ENCODE assay signal across 16 mouse cellular contexts in the genomic region with DNA sequence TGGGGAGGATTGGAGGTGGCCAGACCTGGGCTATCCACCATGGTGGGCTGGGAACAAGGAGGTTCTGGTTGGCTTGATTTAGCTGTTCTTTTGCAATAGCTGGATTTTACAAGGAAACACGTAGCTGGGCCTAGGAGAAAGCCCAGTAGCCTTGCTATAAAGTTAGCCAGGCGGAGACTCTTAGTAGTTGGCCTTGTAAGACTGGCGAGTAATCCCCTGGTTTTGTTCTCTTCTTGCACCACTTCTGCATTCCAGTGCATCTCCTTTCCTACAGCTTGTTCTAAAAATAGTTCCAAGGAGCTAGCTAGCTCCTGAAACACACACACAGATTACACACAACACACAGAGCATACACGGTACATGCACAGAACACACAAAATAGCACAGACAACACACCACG. TPM values are rescaled to one million over a fixed set of nuclear protein-coding genes. Genes with fewer than 3 reads are reported as not detected.
DNase-seq lines count a peak whose midpoint lies in the region; ATAC-seq and TF ChIP-seq lines count a peak whose summit lies in the region.
"Had no signal": no experiment of that assay in that cellular context is flagged by ENCODE, and none has a peak within 500 bp of the region (broad histone marks: within the 10 kb centered on the region; RNA-seq: fewer than 3 reads in every experiment).

No protein-coding gene starts in this region.

- no peak overlapping the region for H3K4me3 ChIP-seq in heart, embryonic 11.5 days (ENCODE audit: low read depth, low read length)
- no peak overlapping the region for H3K4me3 ChIP-seq in lung, postnatal 0 days (ENCODE audit: low read depth, low read length)
- H3K4me3 ChIP-seq in embryonic fibroblast, embryonic 13.5 days (ENCODE audit: insufficient read depth, low read length): no peak overlapping the region
- no peak overlapping the region for H3K4me3 ChIP-seq in stomach, postnatal 0 days (ENCODE audit: low read depth, low read length)
- H3K4me3 ChIP-seq: limb, embryonic 13.5 days; midbrain, embryonic 13.5 days; neural tube, embryonic 13.5 days had no signal

- no peak for ATAC-seq in heart, embryonic 11.5 days (replicated peaks; ENCODE audit: insufficient number of reproducible peaks, low FRiP score, low TSS enrichment)
- ATAC-seq in lung, postnatal 0 days: no peak
- ATAC-seq in stomach, postnatal 0 days (ENCODE audit: low FRiP score, low TSS enrichment): no peak
- ATAC-seq: forebrain, embryonic 14.5 days; liver, postnatal 0 days; midbrain, embryonic 13.5 days had no signal

- 53% methylated on average over 5 of the region's 5 CpGs for WGBS in heart, embryonic 11.5 days (ENCODE audit: insufficient replicate concordance)
- WGBS in lung, postnatal 0 days: 60% methylated on average over 5 of the region's 5 CpGs
- WGBS in stomach, postnatal 0 days: 60% methylated on average over 5 of the region's 5 CpGs

- H3K36me3 ChIP-seq in heart, embryonic 11.5 days (ENCODE audit: control insufficient read depth, insufficient read depth, low read length): peaks cover 9% of the 10 kb centered on the region
- H3K36me3 ChIP-seq in lung, postnatal 0 days (ENCODE audit: insufficient read depth, low read length): peaks cover 19% of the 10 kb centered on the region; the same call in 1 of the 2 replicates
- H3K36me3 ChIP-seq in stomach, postnatal 0 days (ENCODE audit: control insufficient read depth, insufficient read depth, low read length): peaks cover 10% of the 10 kb centered on the region
- H3K36me3 ChIP-seq: midbrain, embryonic 13.5 days; neural tube, embryonic 13.5 days had no signal

- H3K9me3 ChIP-seq in heart, embryonic 11.5 days (replicated peaks; ENCODE audit: control insufficient read depth, low read length): no peaks in the 10 kb centered on the region
- no peaks in the 10 kb centered on the region for H3K9me3 ChIP-seq in lung, postnatal 0 days (ENCODE audit: low read length)
- H3K9me3 ChIP-seq in stomach, postnatal 0 days (ENCODE audit: control insufficient read depth, low read length): no peaks in the 10 kb centered on the region
- H3K9me3 ChIP-seq: limb, embryonic 13.5 days; midbrain, embryonic 13.5 days; neural tube, embryonic 13.5 days had no signal

- peak overlapping the region; percentile 88 for H3K27ac ChIP-seq in heart, embryonic 11.5 days (ENCODE audit: low read depth, low read length)
- H3K27ac ChIP-seq in lung, postnatal 0 days (ENCODE audit: low read length): 0 out of 2 replicates have a peak overlapping the region, but pooled peaks have one; percentile 1
- peak overlapping the region; percentile 41 for H3K27ac ChIP-seq in embryonic fibroblast, embryonic 13.5 days (ENCODE audit: insufficient read depth, low read length)
- H3K27ac ChIP-seq in stomach, postnatal 0 days (replicated peaks): peak overlapping the region; percentile 69
- H3K27ac ChIP-seq: limb, embryonic 13.5 days; midbrain, embryonic 13.5 days; neural tube, embryonic 13.5 days had no signal

- no peak for TF ChIP-seq EP300 in lung, postnatal 0 days (IDR thresholded peaks at IDR 0.05)
- no peak for TF ChIP-seq EP300 in stomach, postnatal 0 days (optimal IDR thresholded peaks at IDR 0.05)

- peak overlapping the region; percentile 35; the same call in 1 of the 2 replicates for H3K9ac ChIP-seq in heart, embryonic 11.5 days (ENCODE audit: low read depth, low read length)
- H3K9ac ChIP-seq in lung, postnatal 0 days (replicated peaks; ENCODE audit: low read depth): no peak overlapping the region
- no peak overlapping the region for H3K9ac ChIP-seq in stomach, postnatal 0 days (ENCODE audit: low read length)
- H3K9ac ChIP-seq: limb, embryonic 13.5 days; liver, postnatal 0 days; midbrain, embryonic 13.5 days; neural tube, embryonic 13.5 days had no signal

- peak overlapping the region; percentile 20 for H3K4me2 ChIP-seq in heart, embryonic 11.5 days
- no peak overlapping the region for H3K4me2 ChIP-seq in lung, postnatal 0 days (replicated peaks; ENCODE audit: low read depth, low read length)
- no peak overlapping the region for H3K4me2 ChIP-seq in stomach, postnatal 0 days (replicated peaks; ENCODE audit: low read depth)
- H3K4me2 ChIP-seq: limb, embryonic 13.5 days; midbrain, embryonic 13.5 days; neural tube, embryonic 13.5 days had no signal

- no peaks in the 10 kb centered on the region for H3K27me3 ChIP-seq in heart, embryonic 11.5 days (ENCODE audit: control insufficient read depth, insufficient read depth, low read length)
- no peaks in the 10 kb centered on the region for H3K27me3 ChIP-seq in lung, postnatal 0 days (replicated peaks; ENCODE audit: insufficient read depth, low read length)
- no peaks in the 10 kb centered on the region for H3K27me3 ChIP-seq in stomach, postnatal 0 days (ENCODE audit: control insufficient read depth, insufficient read depth, low read length)
- H3K27me3 ChIP-seq: limb, embryonic 13.5 days; midbrain, embryonic 13.5 days had no signal

- no peak for TF ChIP-seq POLR2A in embryonic fibroblast, embryonic 13.5 days (IDR thresholded peaks at IDR 0.05; ENCODE audit: low read depth, low read length)

- H3K4me1 ChIP-seq in heart, embryonic 11.5 days (ENCODE audit: control insufficient read depth, insufficient read depth, low read length): peaks cover 86% of the 10 kb centered on the region
- H3K4me1 ChIP-seq in lung, postnatal 0 days (ENCODE audit: insufficient read depth, low read depth, low read length): peaks cover 15% of the 10 kb centered on the region; the same call in 1 of the 2 replicates
- peaks cover 12% of the 10 kb centered on the region for H3K4me1 ChIP-seq in embryonic fibroblast, embryonic 13.5 days (ENCODE audit: control insufficient read depth, insufficient read depth, low read length)
- H3K4me1 ChIP-seq in stomach, postnatal 0 days (replicated peaks; ENCODE audit: control insufficient read depth, insufficient read depth): peaks cover 11% of the 10 kb centered on the region

- no peak for DNase-seq in heart, adult 9 months (ENCODE audit: low spot score in 2 of 2)
- peak; percentile 67 for DNase-seq in lung, postnatal 0 days (ENCODE audit: low spot score)
- DNase-seq in lung, postnatal 25 days (ENCODE audit: low spot score): no peak
- no peak for DNase-seq in stomach, postnatal 0 days (ENCODE audit: low spot score)
- no peak for DNase-seq in thymus, postnatal 25 days
- DNase-seq: cerebellum, adult 9-10 months; layer of hippocampus, adult 9-11 months; liver, postnatal 0 days; right cerebral cortex, postnatal 4 days; thymus, postnatal 36 days had no signal

- no peak for TF ChIP-seq CTCF in lung, postnatal 0 days (IDR thresholded peaks at IDR 0.05)
- no peak for TF ChIP-seq CTCF in embryonic fibroblast, embryonic 13.5 days (IDR thresholded peaks at IDR 0.05; ENCODE audit: borderline replicate concordance, insufficient read depth, low read length)
- no peak for TF ChIP-seq CTCF in stomach, postnatal 0 days (IDR thresholded peaks at IDR 0.05; ENCODE audit: low read depth)

RNA-seq across cellular contexts. Expression of gene Bag3, which starts 15.4 kb away (rescaled TPM):
- 20.6 and 21.1 TPM in 2 replicates for polyA plus RNA-seq in heart, embryonic 11.5 days (2014; fragmentation: Nextera tagmentation; extraction: Ambion mirVana)
- 20.3 and 23.7 TPM in 2 replicates for polyA plus RNA-seq in lung, postnatal 0 days (2015; fragmentation: Nextera tagmentation; extraction: Ambion mirVana)
- polyA plus RNA-seq in embryonic fibroblast, embryonic 13.5 days (2011; ENCODE audit: insufficient read length, low read depth, missing spikeins): 63.4 and 70.8 TPM in 2 replicates
- polyA plus RNA-seq in stomach, postnatal 0 days (2015; fragmentation: Nextera tagmentation; extraction: Ambion mirVana): 17.7 and 19.2 TPM in 2 replicates

Comparison
In these comparisons a context has a peak if more than half of its experiments do, and no peak if none do; other contexts are left out.
1. H3K27ac ChIP-seq: peak in every context shown above with its lines; median percentile 88 in heart, embryonic 11.5 days; 69 in stomach, postnatal 0 days; 41 in embryonic fibroblast, embryonic 13.5 days; 1 in lung, postnatal 0 days.